Mouse (Mus musculus) layer of hippocampus, postnatal 36 days (tissue): ENCODE results near the gene Lamtor4. TPM values are rescaled to one million over a fixed set of nuclear protein-coding genes. Genes with fewer than 3 reads are reported as not detected.

Experiments
- DNase-seq, 2 experiments: peaks; one replicate each; pipeline ENCODE4 v3.0.0; 2022
- total RNA-seq, 2 experiments: library from RNA; stranded (reverse); gene quantifications; 2 replicates each; pipeline ENCODE4 v1.2.3; 2021

Gene Lamtor4
- total RNA-seq, 2 experiments from 2014 or later: 54.5 to 58.7 TPM

DNA sequence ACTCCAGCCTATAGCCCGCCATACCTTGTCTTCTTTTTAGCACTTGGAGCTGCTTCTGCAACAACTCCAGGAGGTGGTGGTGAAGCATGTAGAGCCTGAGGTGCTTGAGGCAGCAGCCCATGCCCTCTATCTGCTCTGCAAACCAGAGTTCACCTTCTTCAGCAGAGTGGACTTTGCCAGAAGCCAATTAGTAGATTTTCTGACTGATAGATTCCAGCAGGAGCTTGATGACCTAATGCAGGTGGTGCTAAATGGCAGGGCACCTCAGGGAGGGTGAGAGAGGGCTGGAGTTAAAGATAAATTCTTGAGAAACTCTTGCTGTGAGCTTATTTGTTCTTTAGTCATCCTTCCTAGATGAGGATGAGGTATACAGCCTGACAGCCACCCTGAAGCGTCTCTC lies 44.3 kb downstream of the Lamtor4 start:
- no peak for DNase-seq

Other genes with a start within 250 kb of the Lamtor4 start
- gene Smok3a, start 234.2 kb upstream of the Lamtor4 start, total RNA-seq: not detected
- gene Smok3b, start 234.1 kb upstream of the Lamtor4 start, total RNA-seq: not detected
- not detected for gene Smok3c, start 202.3 kb upstream of the Lamtor4 start, total RNA-seq
- gene Zkscan1, start 170.4 kb upstream of the Lamtor4 start, total RNA-seq: 10 to 100 TPM; 41.5 to 41.9 TPM
- 10 to 100 TPM; 14.5 to 15.2 TPM for gene Zscan21, start 138.6 kb upstream of the Lamtor4 start, total RNA-seq
- gene Zfp113, start 99.7 kb upstream of the Lamtor4 start, total RNA-seq: 10 to 100 TPM; 14.0 to 14.5 TPM
- gene Cops6, start 94.4 kb upstream of the Lamtor4 start, total RNA-seq: 100 to 1,000 TPM; 136 to 139 TPM
- gene Ap4m1, start 83.5 kb upstream of the Lamtor4 start, total RNA-seq: 10 to 100 TPM; 19.3 to 29.6 TPM
- gene Mcm7, start 83.1 kb upstream of the Lamtor4 start, total RNA-seq: 10 to 100 TPM; 14.5 to 17.4 TPM
- 10 to 100 TPM; 37.9 to 44.4 TPM for gene Taf6, start 68.0 kb upstream of the Lamtor4 start, total RNA-seq
- 10 to 100 TPM; 15.0 to 16.8 TPM for gene Cnpy4, start 68.0 kb upstream of the Lamtor4 start, total RNA-seq
- gene Mblac1, start 61.2 kb upstream of the Lamtor4 start, total RNA-seq: 1 to 10 TPM; 8.2 to 8.6 TPM
- gene Nxpe5, start 29.6 kb upstream of the Lamtor4 start, total RNA-seq: under 1 TPM in 1 of 2 experiments, not detected in 1; 0.25 TPM
- gene BC037034, start 8.6 kb downstream of the Lamtor4 start, total RNA-seq: 10 to 100 TPM; 70.0 to 73.7 TPM
- gene Gal3st4, start 17.4 kb downstream of the Lamtor4 start, total RNA-seq: 1 to 10 TPM; 3.2 to 3.7 TPM
- gene Gm43720, start 24.5 kb downstream of the Lamtor4 start, total RNA-seq: not detected
- 1 to 10 TPM; 2.1 to 3.1 TPM for gene Gpc2, start 24.5 kb downstream of the Lamtor4 start, total RNA-seq
- 1 to 10 TPM in 1 of 2 experiments, under 1 TPM in 1; 0.77 to 1.3 TPM for gene Stag3, start 24.8 kb downstream of the Lamtor4 start, total RNA-seq
- not detected for gene Pvrig, start 86.5 kb downstream of the Lamtor4 start, total RNA-seq
- gene Zfp157, start 186.0 kb downstream of the Lamtor4 start, total RNA-seq: 10 to 100 TPM; 25.2 to 26.6 TPM